Mouse (Mus musculus): ENCODE measurements at regions not wholly inside any gene's neighbourhood (a gene's known extent, or its start where the extent isn't known, plus 50 kb on each side); places are given as distances from the start of the nearest gene placed in this dataset.

- no peak; the same call in 1 of the 2 replicates for ATAC-seq (ENCODE audit: low FRiP score)
- H3K4me3 ChIP-seq (ENCODE audit: low read depth, low read length), result no peak overlapping the region
- 33% methylated on average over 9 of the region's 9 CpGs for WGBS
Measured at GRCm38 (mm10) chr4:100722532-100722931, 53.9 kb upstream of the Cachd1 start.

DNA sequence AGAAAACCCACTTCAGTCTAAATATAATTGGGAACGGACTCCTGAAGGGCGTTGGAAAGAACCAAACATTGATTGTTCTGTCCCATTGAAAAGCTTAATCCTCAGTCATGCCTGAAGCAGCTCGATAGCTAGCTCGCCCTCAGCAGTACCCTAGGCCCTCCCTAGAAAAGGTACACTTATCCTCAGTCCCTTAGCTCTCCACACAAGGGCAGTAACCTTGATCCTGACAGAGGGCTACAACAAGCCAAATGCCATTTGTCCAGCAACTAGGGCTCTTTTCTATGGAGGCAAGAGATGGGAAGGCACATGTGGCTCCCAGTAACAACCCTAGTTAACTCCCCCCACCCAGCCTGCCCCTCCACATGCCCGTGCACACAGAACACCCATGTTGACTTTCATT lies 53.4 kb upstream of the Cachd1 start:
- DNase-seq (ENCODE audit: low spot score), result no peak
- H3K9ac ChIP-seq (replicated peaks; ENCODE audit: low read length, poor library complexity, severe bottlenecking), result no peak overlapping the region
- H3K4me1 ChIP-seq (ENCODE audit: insufficient read depth, low read length), result 0 out of 2 replicates have a peak, but pooled peaks cover 3% of the 10 kb centered on the region
- ATAC-seq (ENCODE audit: low FRiP score), result no peak
- no peak for TF ChIP-seq CTCF (IDR thresholded peaks at IDR 0.05)
- no peak overlapping the region for H3K4me3 ChIP-seq (ENCODE audit: low read depth, low read length)
- WGBS, result 37% methylated on average over 5 of the region's 5 CpGs
- H3K36me3 ChIP-seq (ENCODE audit: insufficient read depth, low read length), result no peaks in the 10 kb centered on the region
- H3K27me3 ChIP-seq (ENCODE audit: insufficient read depth, low read length), result no peaks in the 10 kb centered on the region
- H3K4me2 ChIP-seq (ENCODE audit: low read depth, low read length, poor library complexity, severe bottlenecking), result no peak overlapping the region
- no peaks in the 10 kb centered on the region for H3K9me3 ChIP-seq (ENCODE audit: low read length)
- no peak overlapping the region for H3K27ac ChIP-seq (ENCODE audit: low read depth, low read length)

More at GRCm38 (mm10) chr4:100722532-100722931, 53.9 kb upstream of the Cachd1 start:
- H3K27me3 ChIP-seq (ENCODE audit: insufficient read depth, low read length), result no peaks in the 10 kb centered on the region
- H3K9ac ChIP-seq (replicated peaks; ENCODE audit: low read length, poor library complexity, severe bottlenecking), result no peak overlapping the region
- H3K27ac ChIP-seq (ENCODE audit: low read depth, low read length), result no peak overlapping the region
- TF ChIP-seq CTCF (IDR thresholded peaks at IDR 0.05), result peak; percentile 65
- H3K9me3 ChIP-seq (ENCODE audit: low read length), result no peaks in the 10 kb centered on the region
- 0 out of 2 replicates have a peak, but pooled peaks cover 3% of the 10 kb centered on the region for H3K4me1 ChIP-seq (ENCODE audit: insufficient read depth, low read length)
- peak; percentile 17 for DNase-seq (ENCODE audit: low spot score)
- no peak overlapping the region for H3K4me2 ChIP-seq (ENCODE audit: low read depth, low read length, poor library complexity, severe bottlenecking)
- H3K36me3 ChIP-seq (ENCODE audit: insufficient read depth, low read length), result no peaks in the 10 kb centered on the region

DNA sequence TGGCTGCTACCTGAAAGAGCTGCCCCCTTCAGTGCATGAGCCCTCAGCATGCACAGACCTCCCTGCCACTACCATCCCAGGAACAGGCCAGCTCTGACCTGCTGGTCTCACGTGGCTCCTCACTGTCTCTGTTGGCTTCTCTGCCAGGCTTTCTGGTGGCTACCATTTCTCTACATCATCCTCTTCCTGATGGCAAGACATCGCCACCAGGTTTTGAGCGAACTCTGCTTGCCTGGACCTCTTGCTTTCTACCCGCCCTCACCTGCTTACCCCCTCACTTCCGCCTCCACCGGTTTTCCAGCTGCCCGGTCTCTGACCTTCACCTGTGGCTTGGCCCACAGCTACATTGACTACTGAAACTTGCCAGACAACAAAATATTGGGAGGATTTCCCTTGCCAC lies 50.7 kb upstream of the Cachd1 start:
- DNase-seq (ENCODE audit: low spot score) (no peak), ATAC-seq (ENCODE audit: low FRiP score) (no peak)
- no peak overlapping the region for H3K4me3 ChIP-seq (ENCODE audit: low read depth, low read length)
- TF ChIP-seq CTCF (IDR thresholded peaks at IDR 0.05), result no peak
- H3K27me3 ChIP-seq (ENCODE audit: insufficient read depth, low read length), result no peaks in the 10 kb centered on the region
- no peak overlapping the region for H3K27ac ChIP-seq (ENCODE audit: low read depth, low read length)
- no peak overlapping the region for H3K4me2 ChIP-seq (ENCODE audit: low read depth, low read length, poor library complexity, severe bottlenecking)
- 0 out of 2 replicates have a peak, but pooled peaks cover 3% of the 10 kb centered on the region for H3K4me1 ChIP-seq (ENCODE audit: insufficient read depth, low read length)
- 83% methylated on average over 7 of the region's 7 CpGs for WGBS
- H3K9ac ChIP-seq (replicated peaks; ENCODE audit: low read length, poor library complexity, severe bottlenecking), result no peak overlapping the region
- H3K36me3 ChIP-seq (ENCODE audit: insufficient read depth, low read length), result no peaks in the 10 kb centered on the region
- H3K9me3 ChIP-seq (ENCODE audit: low read length), result no peaks in the 10 kb centered on the region

DNA sequence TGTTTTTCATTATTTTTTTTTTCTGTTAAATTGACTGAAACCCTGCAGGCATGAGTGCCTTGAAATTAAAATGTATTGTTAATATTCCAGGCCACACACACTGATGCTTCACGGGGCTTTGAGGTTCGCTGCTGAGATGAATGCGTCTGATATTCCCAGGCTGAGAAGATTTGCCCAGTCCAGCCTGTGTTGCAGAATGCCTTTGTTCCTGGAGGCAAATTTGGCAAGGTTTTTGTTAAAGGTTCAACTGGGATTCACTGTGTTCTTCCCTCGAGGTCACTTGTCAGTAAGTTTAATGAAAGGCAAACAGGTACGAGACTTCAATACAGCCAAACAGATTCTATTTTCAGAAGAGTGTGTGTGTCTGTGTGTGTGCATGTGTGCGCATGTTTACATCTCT lies 50.0 kb upstream of the Cachd1 start:
- peak; percentile 18 for DNase-seq (ENCODE audit: low spot score)
- no peak for TF ChIP-seq CTCF (IDR thresholded peaks at IDR 0.05)
- Histone ChIP-seq H3K4me2 (ENCODE audit: low read depth, low read length, poor library complexity, severe bottlenecking) (no peak overlapping the region), H3K27me3 (ENCODE audit: insufficient read depth, low read length) (no peaks in the 10 kb centered on the region), H3K4me1 (ENCODE audit: insufficient read depth, low read length) (0 out of 2 replicates have a peak, but pooled peaks cover 3% of the 10 kb centered on the region), H3K9ac (replicated peaks; ENCODE audit: low read length, poor library complexity, severe bottlenecking) (no peak overlapping the region), H3K4me3 (ENCODE audit: low read depth, low read length) (no peak overlapping the region), H3K9me3 (ENCODE audit: low read length) (no peaks in the 10 kb centered on the region), H3K36me3 (ENCODE audit: insufficient read depth, low read length) (no peaks in the 10 kb centered on the region), H3K27ac (ENCODE audit: low read depth, low read length) (no peak overlapping the region)
- WGBS, result 18% methylated on average over 6 of the region's 6 CpGs
- ATAC-seq (ENCODE audit: low FRiP score), result no peak

Data from midbrain, postnatal 0 days (tissue).